Mouse (Mus musculus): ENCODE measurements around the gene 4930433I11Rik.
"Not testable (repeated sequence)": the region's sequence is repeated elsewhere in the genome, so short reads cannot be mapped to it uniquely, and the experiment has no call there.

The 4930433I11Rik gene

GRCm38 (mm10) chr7:40987243-40987642, at the start of gene 4930433I11Rik:
Gene 4930433I11Rik, plus strand, starts transcription at chr7:40987543.
- no peak for DNase-seq (ENCODE audit: low spot score)

GRCm38 (mm10) chr7:40939371-40939770, 48.0 kb upstream of the 4930433I11Rik start:
- DNase-seq (ENCODE audit: low spot score): no peak

- DNase-seq (ENCODE audit: low spot score): no peak
These were observed 45.0 kb upstream of the 4930433I11Rik start for GRCm38 (mm10) chr7:40942233-40942935.

GRCm38 (mm10) chr7:41032419-41032818, 45.1 kb downstream of the 4930433I11Rik start, which contains the start of gene Gm4884:
Gene Gm4884, plus strand, starts transcription at chr7:41032719.
- not testable (repeated sequence) for DNase-seq (ENCODE audit: low spot score)

GRCm38 (mm10) chr7:41044058-41044457, 56.7 kb downstream of the 4930433I11Rik start:
- not testable (repeated sequence) for DNase-seq (ENCODE audit: low spot score)

Measured in urinary bladder, postnatal 14 days (tissue).